Mouse (Mus musculus): Measurements from ENCODE around the gene Gm20696. TPM values are rescaled to one million over a fixed set of nuclear protein-coding genes. Genes with fewer than 3 reads are reported as not detected.

Gm20696 gene
- polyA plus RNA-seq, 2 experiments: 0.16 to 0.33 TPM

- Histone ChIP-seq H3K27ac (no peak overlapping the region), H3K4me1 (replicated peaks; ENCODE audit: control insufficient read depth in 2 of 2, insufficient read depth in 2 of 2, low read length in 1 of 2) (no peaks in the 10 kb centered on the region)
- WGBS (ENCODE audit: insufficient replicate concordance): 58% methylated on average over 8 of the region's 8 CpGs
Observed at GRCm38 (mm10) chr6:99525351-99525750, 141.2 kb downstream of the Gm20696 start.

GRCm38 (mm10) chr6:99523679-99524370, 142.8 kb downstream of the Gm20696 start:
- H3K9ac ChIP-seq (replicated peaks): peak overlapping the region; percentile 89
- H3K4me1 ChIP-seq (replicated peaks; ENCODE audit: control insufficient read depth in 2 of 2, insufficient read depth in 2 of 2, low read length in 1 of 2): no peaks in the 10 kb centered on the region
- no peaks in the 10 kb centered on the region for H3K36me3 ChIP-seq (replicated peaks; ENCODE audit: control insufficient read depth, insufficient read depth, low read depth)
- no peak for ATAC-seq (ENCODE audit: insufficient read depth)
- peak overlapping the region; percentile 87 for H3K4me2 ChIP-seq (ENCODE audit: low read depth)
- WGBS (ENCODE audit: insufficient replicate concordance): 34% methylated on average over 10 of the region's 10 CpGs
- DNase-seq (ENCODE audit: low read depth in 3 of 3, low spot score in 3 of 3): no peak
- H3K4me3 ChIP-seq (ENCODE audit: insufficient read depth in 1 of 2, low read depth in 2 of 2, low read length in 2 of 2): peak overlapping the region; percentile 79 to 100
- peaks cover 20% of the 10 kb centered on the region for H3K27me3 ChIP-seq (ENCODE audit: control insufficient read depth, insufficient read depth, low read length)
- TF ChIP-seq EP300 (IDR thresholded peaks at IDR 0.05; ENCODE audit: low read depth): no peak
- TF ChIP-seq CTCF (IDR thresholded peaks at IDR 0.05; ENCODE audit: low read depth): no peak
- peak overlapping the region; percentile 12; the same call in 1 of the 2 replicates for H3K27ac ChIP-seq
- H3K9me3 ChIP-seq (ENCODE audit: control insufficient read depth, low read length): no peaks in the 10 kb centered on the region; the same call in 1 of the 2 replicates

More at GRCm38 (mm10) chr6:99525351-99525750, 141.2 kb downstream of the Gm20696 start:
- H3K36me3 ChIP-seq (replicated peaks; ENCODE audit: control insufficient read depth, insufficient read depth, low read depth): no peaks in the 10 kb centered on the region
- H3K4me2 ChIP-seq (ENCODE audit: low read depth): no peak overlapping the region
- DNase-seq (ENCODE audit: low read depth in 3 of 3, low spot score in 3 of 3) (no peak), ATAC-seq (ENCODE audit: insufficient read depth) (no peak)
- no peaks in the 10 kb centered on the region; the same call in 1 of the 2 replicates for H3K9me3 ChIP-seq (ENCODE audit: control insufficient read depth, low read length)
- H3K9ac ChIP-seq (replicated peaks): no peak overlapping the region
- TF ChIP-seq CTCF (IDR thresholded peaks at IDR 0.05; ENCODE audit: low read depth) (peak; percentile 34), EP300 (IDR thresholded peaks at IDR 0.05; ENCODE audit: low read depth) (no peak)
- no peak overlapping the region for H3K4me3 ChIP-seq (ENCODE audit: insufficient read depth in 1 of 2, low read depth in 2 of 2, low read length in 2 of 2)
- H3K27me3 ChIP-seq (ENCODE audit: control insufficient read depth, insufficient read depth, low read length): peaks cover 15% of the 10 kb centered on the region

GRCm38 (mm10) chr6:99523109-99523632, 143.4 kb downstream of the Gm20696 start:
- peak in 2 of 3 experiments; percentile 41 to 47 for DNase-seq (ENCODE audit: low read depth in 3 of 3, low spot score in 3 of 3)
- TF ChIP-seq CTCF (IDR thresholded peaks at IDR 0.05; ENCODE audit: low read depth) (no peak), EP300 (IDR thresholded peaks at IDR 0.05; ENCODE audit: low read depth) (0 out of 2 replicates have a peak, but pooled peaks have one; percentile 12)
- ATAC-seq (ENCODE audit: insufficient read depth): peak; percentile 65
- H3K4me3 ChIP-seq (ENCODE audit: insufficient read depth in 1 of 2, low read depth in 2 of 2, low read length in 2 of 2): peak overlapping the region; percentile 79 to 100
- peak overlapping the region; percentile 60 for H3K27ac ChIP-seq
- 0% methylated on average over 22 of the region's 22 CpGs for WGBS (ENCODE audit: insufficient replicate concordance)
- H3K9ac ChIP-seq (replicated peaks): peak overlapping the region; percentile 89
- no peaks in the 10 kb centered on the region for H3K36me3 ChIP-seq (replicated peaks; ENCODE audit: control insufficient read depth, insufficient read depth, low read depth)
- peaks cover 20% of the 10 kb centered on the region for H3K27me3 ChIP-seq (ENCODE audit: control insufficient read depth, insufficient read depth, low read length)
- peak overlapping the region; percentile 87 for H3K4me2 ChIP-seq (ENCODE audit: low read depth)
- H3K4me1 ChIP-seq (replicated peaks; ENCODE audit: control insufficient read depth in 2 of 2, insufficient read depth in 2 of 2, low read length in 1 of 2): no peaks in the 10 kb centered on the region
- H3K9me3 ChIP-seq (ENCODE audit: control insufficient read depth, low read length): no peaks in the 10 kb centered on the region; the same call in 1 of the 2 replicates

GRCm38 (mm10) chr6:99522359-99523108, 144.1 kb downstream of the Gm20696 start, which contains the start of gene Foxp1:
TSS of gene Foxp1 (minus strand) at chr6:99522721.
- no peak for TF ChIP-seq CTCF (IDR thresholded peaks at IDR 0.05; ENCODE audit: low read depth)
- TF ChIP-seq EP300 (IDR thresholded peaks at IDR 0.05; ENCODE audit: low read depth): no peak
- no peaks in the 10 kb centered on the region; the same call in 1 of the 2 replicates for H3K9me3 ChIP-seq (ENCODE audit: control insufficient read depth, low read length)
- WGBS (ENCODE audit: insufficient replicate concordance): under 1% methylated on average over 72 of the region's 72 CpGs
- H3K9ac ChIP-seq (replicated peaks): peak within 1 kb of the TSS; percentile 89
- H3K4me3 ChIP-seq (ENCODE audit: insufficient read depth in 1 of 2, low read depth in 2 of 2, low read length in 2 of 2): peak within 1 kb of the TSS; percentile 79 to 100
- H3K27me3 ChIP-seq (ENCODE audit: control insufficient read depth, insufficient read depth, low read length): peaks cover 20% of the 10 kb centered on the region
- peak within 1 kb of the TSS; percentile 87 for H3K4me2 ChIP-seq (ENCODE audit: low read depth)
- ATAC-seq (ENCODE audit: insufficient read depth) (peak; percentile 70), DNase-seq (ENCODE audit: low read depth in 3 of 3, low spot score in 3 of 3) (peak; percentile 67 to 72 (median 70))
- no peaks in the 10 kb centered on the region for H3K36me3 ChIP-seq (replicated peaks; ENCODE audit: control insufficient read depth, insufficient read depth, low read depth)
- H3K27ac ChIP-seq: peak within 1 kb of the TSS; percentile 60
- no peaks in the 10 kb centered on the region for H3K4me1 ChIP-seq (replicated peaks; ENCODE audit: control insufficient read depth in 2 of 2, insufficient read depth in 2 of 2, low read length in 1 of 2)

Data from liver, embryonic 14.5 days (tissue).